Mouse (Mus musculus) forebrain, embryonic 15.5 days (tissue): ENCODE measurements around the gene Ffar3. TPM values are rescaled to one million over a fixed set of nuclear protein-coding genes. Genes with fewer than 3 reads are reported as not detected.

ENCODE experiments used
- ATAC-seq: fragments of 200-750 bp; cut with Nextera tagmentation; replicated peaks from 2 replicates; pipeline ENCODE4 v1.8.0; 2017; ENCODE audit warnings: mild to moderate bottlenecking, moderate TSS enrichment, moderate library complexity
- H3K27ac ChIP-seq: fragments of 300-500 bp; sonication (generic); replicated peaks from 2 replicates; pipeline ENCODE4 v1.5.1; 2015; ENCODE audit warnings: mild to moderate bottlenecking, inconsistent platforms
- H3K27me3 ChIP-seq: fragments of 300-500 bp; sonication (generic); 2 replicates; pipeline ENCODE4 v1.6.1; 2015; ENCODE audit warnings: inconsistent platforms
- H3K36me3 ChIP-seq: fragments of 300-500 bp; sonication (generic); 2 replicates; pipeline ENCODE4 v1.6.1; 2015; ENCODE audit warnings: mild to moderate bottlenecking, inconsistent platforms
- H3K4me1 ChIP-seq: fragments of 300-500 bp; sonication (generic); 2 replicates; pipeline ENCODE4 v1.6.1; 2015; ENCODE audit warnings: inconsistent platforms
- H3K4me2 ChIP-seq: fragments of 300-500 bp; sonication (generic); replicated peaks from 2 replicates; pipeline ENCODE4 v1.6.1; 2015; ENCODE audit warnings: mild to moderate bottlenecking, inconsistent platforms
- H3K4me3 ChIP-seq: fragments of 300-500 bp; sonication (generic); 2 replicates; pipeline ENCODE4 v1.5.1; 2015; ENCODE audit warnings: mild to moderate bottlenecking, inconsistent platforms
- H3K9ac ChIP-seq: fragments of 300-500 bp; sonication (generic); replicated peaks from 2 replicates; pipeline ENCODE4 v1.6.1; 2015; ENCODE audit warnings: mild to moderate bottlenecking, inconsistent platforms
- H3K9me3 ChIP-seq: fragments of 300-500 bp; sonication (generic); 2 replicates; pipeline ENCODE4 v1.6.1; 2016; ENCODE audit warnings: inconsistent platforms
- WGBS: fragments of 180-500 bp; shearing (Covaris S2); methylation state at CpG from one replicate; pipeline ENCODE4 v1.1.7; 2015; ENCODE audit warnings: mixed read lengths; 5-methylcytosine and 5-hydroxymethylcytosine counted together
- polyA plus RNA-seq: library from polyadenylated mRNA; unstranded; fragments of >200 nt; fragmentation: Nextera tagmentation; extraction: Ambion mirVana; gene quantifications from 2 replicates; pipeline ENCODE4 v1.2.1, GENCODE M21; 2015

The Ffar3 gene
- polyA plus RNA-seq = not detected in 2 replicates

DNA sequence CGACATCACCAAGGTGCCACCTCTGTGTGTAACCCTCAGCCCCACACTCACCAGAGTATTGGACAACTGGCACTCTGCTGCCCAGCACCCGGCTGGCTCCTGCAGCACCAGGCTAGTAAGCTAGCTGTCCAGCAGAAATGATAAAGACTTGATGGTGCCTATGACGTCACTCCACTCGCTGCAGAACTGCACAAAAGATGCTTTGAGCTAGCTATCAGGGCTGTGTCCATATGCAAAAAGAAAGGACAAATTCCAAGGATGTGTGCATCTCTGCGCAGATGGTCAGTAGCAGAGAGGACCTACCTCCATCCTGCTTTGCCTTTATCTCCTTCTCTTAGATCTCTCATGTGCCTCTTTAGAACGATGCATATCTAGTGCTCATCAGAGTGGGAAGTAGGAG lies at the start of gene Ffar3:
Gene Ffar3 (minus strand): TSS at position 101 of the 400 bp plus-strand sequence.
- no peaks in the 10 kb centered on the region for H3K9me3 ChIP-seq
- 83% methylated on average over 6 of the region's 6 CpGs for WGBS
- no peak within 1 kb of the TSS for H3K4me3 ChIP-seq
- ATAC-seq = no peak
- no peaks in the 10 kb centered on the region for H3K4me1 ChIP-seq
- H3K9ac ChIP-seq = no peak within 1 kb of the TSS
- H3K36me3 ChIP-seq = no peaks in the 10 kb centered on the region
- no peaks in the 10 kb centered on the region for H3K27me3 ChIP-seq
- no peak within 1 kb of the TSS for H3K27ac ChIP-seq
- no peak within 1 kb of the TSS for H3K4me2 ChIP-seq

DNA sequence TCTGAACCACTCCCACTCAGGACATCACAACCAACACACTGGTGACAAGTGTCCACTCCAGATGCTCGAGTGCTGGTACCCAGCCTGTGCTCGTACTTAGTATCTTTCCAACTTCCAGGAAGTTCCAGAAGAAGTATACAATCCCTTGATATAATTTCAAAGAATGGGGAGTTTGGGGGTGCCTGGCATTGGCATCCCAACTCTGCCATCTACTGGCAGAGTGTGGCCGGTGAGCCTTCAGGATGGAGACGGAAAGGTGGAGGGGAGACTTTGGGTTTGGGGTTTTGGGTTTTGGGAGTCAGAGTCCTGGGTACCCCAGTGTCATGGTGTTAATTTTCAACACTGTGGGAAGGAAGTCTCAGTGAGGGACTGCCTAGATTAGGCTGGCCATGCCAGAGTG lies 48.1 kb upstream of the Ffar3 start:
- Histone ChIP-seq H3K9ac (no peak overlapping the region), H3K4me1 (peaks cover 10% of the 10 kb centered on the region; the same call in 1 of the 2 replicates), H3K36me3 (no peaks in the 10 kb centered on the region), H3K27me3 (no peaks in the 10 kb centered on the region), H3K9me3 (no peaks in the 10 kb centered on the region), H3K4me2 (no peak overlapping the region), H3K4me3 (no peak overlapping the region), H3K27ac (no peak overlapping the region)
- WGBS = 60% methylated on average over 4 of the region's 4 CpGs
- no peak for ATAC-seq

DNA sequence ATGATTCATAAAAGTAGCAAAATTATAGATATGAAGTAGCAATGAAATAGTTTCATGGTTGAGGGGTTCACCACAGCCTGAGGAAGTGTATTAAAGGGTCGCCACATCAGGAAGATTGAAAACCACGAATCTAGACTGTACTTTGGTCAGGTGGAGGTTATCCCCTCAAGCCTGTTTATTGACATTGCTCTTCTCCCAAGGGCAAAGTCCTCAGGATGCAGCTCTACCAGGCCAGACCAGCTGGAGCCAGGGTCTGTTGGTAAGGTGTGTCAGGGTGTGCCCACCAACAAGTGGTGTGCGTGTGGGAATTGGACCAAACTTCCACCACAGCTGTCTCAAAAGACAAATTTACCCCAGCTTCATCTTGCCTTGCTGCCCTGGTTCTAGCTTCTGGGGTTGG lies 39.2 kb upstream of the Ffar3 start:
- no peaks in the 10 kb centered on the region for H3K27me3 ChIP-seq
- no peaks in the 10 kb centered on the region for H3K4me1 ChIP-seq
- no peak for ATAC-seq
- no peaks in the 10 kb centered on the region for H3K36me3 ChIP-seq
- 95% methylated on average over 3 of the region's 3 CpGs for WGBS
- H3K4me2 ChIP-seq = no peak overlapping the region
- no peak overlapping the region for H3K9ac ChIP-seq
- no peak overlapping the region for H3K27ac ChIP-seq
- H3K4me3 ChIP-seq = no peak overlapping the region
- H3K9me3 ChIP-seq = no peaks in the 10 kb centered on the region

DNA sequence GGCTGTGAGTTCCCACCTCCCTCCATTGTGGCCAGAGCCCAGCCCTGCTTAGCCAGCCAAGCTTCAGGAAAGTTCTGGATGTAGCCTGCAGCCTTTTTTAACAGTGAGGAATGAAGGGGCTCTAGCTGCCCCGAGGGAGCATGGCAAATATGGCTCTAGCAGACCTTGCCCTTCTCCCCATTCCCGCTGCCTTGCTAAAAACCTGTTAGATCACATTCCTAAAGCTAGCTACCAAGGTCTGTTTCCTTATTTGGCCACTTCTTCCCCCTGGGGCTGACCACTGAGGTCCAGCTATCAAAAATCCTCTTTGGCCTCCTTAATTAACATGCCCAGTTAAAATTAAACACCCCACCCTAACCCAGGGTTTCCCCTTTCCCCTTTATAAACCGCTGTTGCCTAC lies 36.5 kb upstream of the Ffar3 start:
- 77% methylated on average over 3 of the region's 3 CpGs for WGBS
- no peaks in the 10 kb centered on the region for H3K9me3 ChIP-seq
- H3K4me1 ChIP-seq = no peaks in the 10 kb centered on the region
- no peak overlapping the region for H3K4me2 ChIP-seq
- H3K4me3 ChIP-seq = no peak overlapping the region
- H3K27ac ChIP-seq = no peak overlapping the region
- H3K27me3 ChIP-seq = no peaks in the 10 kb centered on the region
- ATAC-seq = no peak
- H3K9ac ChIP-seq = no peak overlapping the region
- H3K36me3 ChIP-seq = no peaks in the 10 kb centered on the region

DNA sequence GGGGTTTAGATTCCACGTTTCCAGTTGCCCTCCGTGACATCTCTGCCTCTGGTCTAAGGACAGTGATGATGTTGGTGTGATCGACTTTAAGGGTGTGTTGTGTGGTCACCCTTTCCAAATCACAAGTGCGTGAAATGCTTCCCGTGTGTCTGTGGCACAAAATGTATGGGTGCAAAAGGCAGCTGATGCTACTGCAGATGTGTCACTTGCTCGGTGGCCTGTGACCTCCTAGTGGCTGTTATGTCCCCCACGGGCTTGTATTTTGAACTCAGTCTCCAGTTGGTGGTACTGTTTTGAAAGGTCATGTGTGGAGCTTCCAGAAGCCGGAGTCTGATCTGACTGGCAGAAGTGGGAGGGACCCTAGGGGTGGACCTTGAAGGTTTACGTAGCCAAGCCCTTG lies 35.8 kb upstream of the Ffar3 start:
- Histone ChIP-seq H3K9me3 (no peaks in the 10 kb centered on the region), H3K4me2 (no peak overlapping the region), H3K4me3 (no peak overlapping the region), H3K36me3 (no peaks in the 10 kb centered on the region), H3K9ac (no peak overlapping the region), H3K27me3 (no peaks in the 10 kb centered on the region), H3K27ac (no peak overlapping the region), H3K4me1 (no peaks in the 10 kb centered on the region)
- 87% methylated on average over 9 of the region's 9 CpGs for WGBS
- ATAC-seq = no peak

DNA sequence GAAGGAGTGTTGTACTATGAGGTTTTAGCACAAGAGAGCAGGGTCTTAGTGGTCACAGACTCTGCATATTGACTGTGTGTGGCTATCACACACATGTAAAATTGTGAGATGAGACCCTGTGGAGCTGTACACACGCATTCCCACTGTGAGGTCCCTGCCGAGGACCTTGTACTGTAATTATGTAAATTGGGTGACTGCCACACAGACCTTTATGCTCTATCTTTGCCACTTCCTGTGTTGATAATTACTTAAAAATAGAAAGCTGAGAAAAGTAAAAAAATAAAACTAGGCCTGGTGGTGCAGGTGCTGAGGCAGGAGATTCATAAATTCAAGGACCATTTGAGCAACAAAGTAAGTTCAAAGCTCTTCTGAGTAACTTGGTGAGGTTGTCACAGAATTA lies 34.7 kb upstream of the Ffar3 start:
- WGBS = 72% methylated on average over 2 of the region's 2 CpGs
- H3K27ac ChIP-seq = no peak overlapping the region
- no peaks in the 10 kb centered on the region for H3K36me3 ChIP-seq
- no peaks in the 10 kb centered on the region for H3K4me1 ChIP-seq
- H3K4me2 ChIP-seq = no peak overlapping the region
- ATAC-seq = no peak
- no peaks in the 10 kb centered on the region for H3K9me3 ChIP-seq
- H3K27me3 ChIP-seq = no peaks in the 10 kb centered on the region
- H3K9ac ChIP-seq = no peak overlapping the region
- H3K4me3 ChIP-seq = no peak overlapping the region

DNA sequence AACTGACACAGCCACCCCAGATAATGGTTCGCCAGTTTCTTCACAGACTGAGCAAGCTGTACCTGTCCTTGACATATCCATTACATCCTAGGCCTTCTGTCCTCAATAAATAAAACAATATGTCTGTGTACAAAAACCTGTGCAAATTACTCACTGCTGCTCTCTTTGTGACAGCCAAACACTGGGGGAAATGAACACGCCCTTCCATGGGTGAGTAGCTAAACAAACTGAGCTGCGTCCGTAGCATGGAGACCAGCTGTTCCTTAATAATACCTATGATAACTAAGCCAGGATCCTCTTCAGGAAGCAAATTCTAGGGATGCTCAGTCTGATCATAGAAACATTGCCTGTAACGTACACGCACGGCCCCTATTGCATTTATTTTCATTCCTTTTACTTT lies 32.8 kb upstream of the Ffar3 start:
- WGBS = 82% methylated on average over 7 of the region's 7 CpGs
- ATAC-seq = no peak
- H3K27me3 ChIP-seq = no peaks in the 10 kb centered on the region
- no peaks in the 10 kb centered on the region for H3K36me3 ChIP-seq
- H3K4me3 ChIP-seq = no peak overlapping the region
- no peak overlapping the region for H3K4me2 ChIP-seq
- no peak overlapping the region for H3K27ac ChIP-seq
- no peaks in the 10 kb centered on the region for H3K9me3 ChIP-seq
- no peak overlapping the region for H3K9ac ChIP-seq
- no peaks in the 10 kb centered on the region for H3K4me1 ChIP-seq

DNA sequence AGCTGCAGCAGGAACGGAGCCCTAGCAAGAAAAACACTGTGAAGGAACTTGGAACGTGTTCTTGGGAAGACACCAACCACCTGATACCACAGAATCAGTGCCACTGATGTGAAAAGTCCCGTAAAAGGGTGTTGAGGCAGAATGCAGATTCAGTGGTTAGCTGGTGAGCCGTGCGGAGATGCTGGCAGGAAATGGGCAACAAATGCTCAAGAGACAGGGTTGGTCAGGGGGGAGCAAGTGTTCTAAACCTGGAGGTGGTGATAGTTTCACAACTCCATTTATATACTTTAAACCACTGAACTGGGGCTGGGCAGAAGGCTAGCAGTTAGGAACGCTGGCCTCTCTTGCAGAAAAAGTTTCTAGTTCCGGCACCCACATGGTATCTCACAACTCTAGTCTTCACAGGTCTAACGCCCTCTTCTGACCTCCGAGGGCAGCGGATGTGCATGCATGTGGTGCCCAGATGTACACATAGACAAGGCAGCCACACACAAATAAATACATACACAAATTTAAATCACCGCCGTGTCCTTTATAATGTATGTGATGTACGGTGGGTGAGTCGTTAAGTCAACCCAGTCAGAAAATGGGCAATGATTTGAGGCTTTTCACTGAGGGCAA lies 31.7 kb upstream of the Ffar3 start:
- no peak overlapping the region for H3K4me2 ChIP-seq
- ATAC-seq = no peak
- H3K4me3 ChIP-seq = no peak overlapping the region
- H3K36me3 ChIP-seq = no peaks in the 10 kb centered on the region
- H3K9ac ChIP-seq = no peak overlapping the region
- H3K27ac ChIP-seq = no peak overlapping the region
- no peaks in the 10 kb centered on the region for H3K27me3 ChIP-seq
- 84% methylated on average over 14 of the region's 14 CpGs for WGBS
- H3K9me3 ChIP-seq = no peaks in the 10 kb centered on the region
- H3K4me1 ChIP-seq = no peaks in the 10 kb centered on the region

DNA sequence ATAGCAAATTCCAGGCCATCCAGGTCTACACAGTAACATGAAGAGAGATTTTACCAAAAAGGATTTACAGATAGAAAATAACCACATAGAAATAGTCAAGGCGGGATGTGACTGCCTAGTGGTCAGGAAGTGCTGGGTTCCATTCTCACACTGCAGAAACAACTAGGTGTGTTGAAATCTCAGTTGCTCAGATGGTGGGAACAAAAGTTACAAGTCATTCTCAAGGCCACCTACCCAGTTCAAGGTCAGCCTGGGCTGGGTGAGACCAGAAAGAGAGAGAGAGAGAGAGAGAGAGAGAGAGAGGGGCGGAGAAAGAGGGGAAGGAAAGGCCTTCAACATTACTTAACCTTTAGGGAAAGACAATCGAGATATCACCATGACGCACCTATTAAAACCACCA lies 30.9 kb upstream of the Ffar3 start:
- no peaks in the 10 kb centered on the region for H3K36me3 ChIP-seq
- no peak for ATAC-seq
- no peak overlapping the region for H3K27ac ChIP-seq
- no peaks in the 10 kb centered on the region for H3K27me3 ChIP-seq
- 75% methylated on average over 4 of the region's 4 CpGs for WGBS
- no peaks in the 10 kb centered on the region for H3K9me3 ChIP-seq
- H3K9ac ChIP-seq = no peak overlapping the region
- no peaks in the 10 kb centered on the region for H3K4me1 ChIP-seq
- no peak overlapping the region for H3K4me3 ChIP-seq
- no peak overlapping the region for H3K4me2 ChIP-seq

- Histone ChIP-seq H3K4me1 (no peaks in the 10 kb centered on the region), H3K36me3 (no peaks in the 10 kb centered on the region), H3K27me3 (no peaks in the 10 kb centered on the region), H3K9ac (no peak overlapping the region), H3K4me3 (no peak overlapping the region), H3K27ac (no peak overlapping the region), H3K9me3 (no peaks in the 10 kb centered on the region), H3K4me2 (no peak overlapping the region)
- no peak for ATAC-seq
Measured at GRCm38 (mm10) chr7:30884047-30884446, 28.1 kb upstream of the Ffar3 start.

GRCm38 (mm10) chr7:30881367-30881766 lies 25.4 kb upstream of the Ffar3 start:
- 87% methylated on average over 3 of the region's 3 CpGs for WGBS
- no peak overlapping the region for H3K4me2 ChIP-seq
- H3K4me3 ChIP-seq = no peak overlapping the region
- no peak overlapping the region for H3K9ac ChIP-seq
- H3K27ac ChIP-seq = no peak overlapping the region
- ATAC-seq = no peak
- no peaks in the 10 kb centered on the region for H3K9me3 ChIP-seq
- no peaks in the 10 kb centered on the region for H3K4me1 ChIP-seq
- no peaks in the 10 kb centered on the region for H3K27me3 ChIP-seq
- no peaks in the 10 kb centered on the region for H3K36me3 ChIP-seq

GRCm38 (mm10) chr7:30880176-30880575 lies 24.2 kb upstream of the Ffar3 start, which contains the start of gene Cd22:
Gene Cd22, minus strand, starts transcription at chr7:30880342.
- no peak for ATAC-seq
- H3K4me3 ChIP-seq = no peak within 1 kb of the TSS
- H3K9me3 ChIP-seq = no peaks in the 10 kb centered on the region
- H3K9ac ChIP-seq = no peak within 1 kb of the TSS
- H3K36me3 ChIP-seq = no peaks in the 10 kb centered on the region
- H3K4me1 ChIP-seq = no peaks in the 10 kb centered on the region
- no peak within 1 kb of the TSS for H3K27ac ChIP-seq
- H3K4me2 ChIP-seq = no peak within 1 kb of the TSS
- WGBS = 82% methylated on average over 7 of the region's 7 CpGs
- no peaks in the 10 kb centered on the region for H3K27me3 ChIP-seq

GRCm38 (mm10) chr7:30878950-30879349 lies 23.0 kb upstream of the Ffar3 start:
- no peak overlapping the region for H3K27ac ChIP-seq
- no peaks in the 10 kb centered on the region for H3K27me3 ChIP-seq
- H3K36me3 ChIP-seq = no peaks in the 10 kb centered on the region
- WGBS = 86% methylated on average over 6 of the region's 6 CpGs
- H3K9me3 ChIP-seq = no peaks in the 10 kb centered on the region
- H3K4me3 ChIP-seq = no peak overlapping the region
- H3K4me2 ChIP-seq = no peak overlapping the region
- H3K4me1 ChIP-seq = no peaks in the 10 kb centered on the region
- no peak for ATAC-seq
- H3K9ac ChIP-seq = no peak overlapping the region
